Mouse (Mus musculus): ENCODE data around the gene Samd10.

GRCm38 (mm10) chr2:181548682-181549081, 50.3 kb downstream of the Samd10 start:
- TF ChIP-seq GATA1 (IDR thresholded peaks at IDR 0.05; ENCODE audit: borderline replicate concordance, low read length) = no peak
- no peak for TF ChIP-seq FLI1 (IDR thresholded peaks at IDR 0.05; ENCODE audit: low read length)

All from megakaryocyte, embryonic 14.5 days (primary cell).